Mouse (Mus musculus): ENCODE results near the gene Sbds.
A peak's percentile ranks its signal among the peaks of the same experiment; 100 is the strongest.

- peak; percentile 72 for TF ChIP-seq EP300 (IDR thresholded peaks at IDR 0.05)
- TF ChIP-seq CTCF (IDR thresholded peaks at IDR 0.05), result no peak
Measured at GRCm38 (mm10) chr5:130228120-130228519, 27.2 kb downstream of the Sbds start.
